Mouse (Mus musculus): ENCODE data around the gene 4921539E11Rik. TPM values are rescaled to one million over a fixed set of nuclear protein-coding genes. Genes with fewer than 3 reads are reported as not detected.

Gene 4921539E11Rik
- total RNA-seq (2017), result not detected in 2 replicates

DNA sequence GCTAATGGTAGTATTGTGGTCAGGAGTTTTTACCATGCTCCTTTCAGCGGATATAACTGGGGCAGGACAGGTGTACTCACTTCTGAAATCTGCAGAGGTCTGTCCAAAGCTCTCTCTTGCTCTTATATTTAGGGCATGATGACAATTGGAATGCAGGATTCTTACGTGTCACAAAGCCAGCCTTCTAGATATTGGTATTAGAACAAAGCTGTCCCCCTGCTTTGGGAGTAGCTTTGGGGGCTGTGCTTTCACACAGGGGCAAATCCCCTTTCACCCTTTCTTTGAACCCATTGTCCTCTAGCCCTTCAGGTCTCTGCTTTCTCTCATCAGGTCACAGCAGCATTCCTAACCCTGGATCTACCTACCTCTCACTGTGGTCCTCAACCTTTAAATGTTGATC lies at the start of gene 4921539E11Rik:
Gene 4921539E11Rik (minus strand): TSS at position 101 of the 400 bp plus-strand sequence.
- no peak for ATAC-seq (ENCODE audit: extremely low read depth, insufficient number of reproducible peaks, low FRiP score, poor library complexity, severe bottlenecking)

- ATAC-seq (ENCODE audit: extremely low read depth, insufficient number of reproducible peaks, low FRiP score, poor library complexity, severe bottlenecking), result no peak
Observed at GRCm38 (mm10) chr4:103335134-103335533, 44.5 kb upstream of the 4921539E11Rik start.

DNA sequence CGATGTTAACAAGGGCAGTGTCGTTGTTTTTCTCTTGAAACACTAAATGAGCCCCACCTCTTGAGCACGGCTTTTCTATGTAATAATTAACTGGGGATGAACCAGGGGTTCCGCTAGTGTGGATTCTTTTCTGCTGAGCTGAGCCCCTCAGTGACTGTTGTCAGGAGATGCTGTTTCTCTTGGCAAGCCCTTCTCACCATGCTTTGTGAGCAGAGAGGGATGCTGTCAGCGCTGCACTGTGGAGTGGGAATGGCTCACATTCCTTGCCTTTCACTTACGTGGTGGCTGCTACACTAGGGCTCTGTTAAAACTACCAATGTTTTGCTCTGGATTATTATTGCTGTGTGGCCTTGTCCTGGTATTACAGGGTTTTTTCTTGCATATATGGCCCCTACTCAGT lies 38.7 kb upstream of the 4921539E11Rik start:
- ATAC-seq (ENCODE audit: extremely low read depth, insufficient number of reproducible peaks, low FRiP score, poor library complexity, severe bottlenecking), result no peak

DNA sequence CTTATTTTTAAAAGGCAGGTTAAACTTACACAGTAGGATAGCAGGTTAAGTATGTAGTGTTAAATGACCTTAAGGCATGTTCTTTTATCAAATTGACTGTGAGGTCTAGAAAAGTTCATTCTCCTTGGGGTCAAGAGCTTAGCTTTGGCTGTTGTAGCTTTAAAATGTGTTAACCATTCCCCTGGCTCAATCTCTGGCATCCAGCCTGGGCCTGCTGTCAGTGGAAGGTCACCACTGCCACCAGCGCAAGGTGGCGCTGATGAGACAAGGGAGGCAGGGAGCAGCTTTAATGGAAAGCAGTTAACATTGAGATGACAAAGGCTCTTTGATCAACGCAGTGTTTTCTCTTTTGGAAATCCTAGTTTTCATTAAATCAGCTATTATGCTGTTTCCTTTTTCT lies 36.3 kb upstream of the 4921539E11Rik start:
- ATAC-seq (ENCODE audit: extremely low read depth, insufficient number of reproducible peaks, low FRiP score, poor library complexity, severe bottlenecking), result no peak

GRCm38 (mm10) chr4:103324688-103325451 lies 34.2 kb upstream of the 4921539E11Rik start:
- no peak for ATAC-seq (ENCODE audit: extremely low read depth, insufficient number of reproducible peaks, low FRiP score, poor library complexity, severe bottlenecking)

DNA sequence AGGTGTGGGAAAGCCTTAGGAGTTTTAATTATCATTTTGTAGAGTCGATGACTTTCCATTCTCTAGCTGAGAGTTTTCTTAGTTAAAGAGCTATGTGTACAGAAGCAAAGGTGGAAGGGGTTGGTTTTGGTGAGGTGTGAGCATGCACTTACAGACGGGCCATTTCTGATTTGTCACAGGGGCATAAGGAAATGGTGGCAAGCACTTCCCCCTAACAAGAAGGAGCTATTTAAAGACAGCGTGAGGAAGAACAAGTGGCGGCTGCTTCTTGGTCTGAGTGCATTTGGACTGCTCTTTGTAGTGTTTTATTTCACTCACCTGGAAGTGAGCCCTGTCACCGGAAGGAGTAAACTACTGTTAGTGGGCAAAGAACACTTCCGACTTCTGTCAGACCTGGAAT lies 30.8 kb upstream of the 4921539E11Rik start:
- no peak for ATAC-seq (ENCODE audit: extremely low read depth, insufficient number of reproducible peaks, low FRiP score, poor library complexity, severe bottlenecking)

- ATAC-seq (ENCODE audit: extremely low read depth, insufficient number of reproducible peaks, low FRiP score, poor library complexity, severe bottlenecking), result no peak
Observed at GRCm38 (mm10) chr4:103315861-103316260, 25.2 kb upstream of the 4921539E11Rik start.

- no peak for ATAC-seq (ENCODE audit: extremely low read depth, insufficient number of reproducible peaks, low FRiP score, poor library complexity, severe bottlenecking)
Observed at GRCm38 (mm10) chr4:103314526-103314910, 23.9 kb upstream of the 4921539E11Rik start.

DNA sequence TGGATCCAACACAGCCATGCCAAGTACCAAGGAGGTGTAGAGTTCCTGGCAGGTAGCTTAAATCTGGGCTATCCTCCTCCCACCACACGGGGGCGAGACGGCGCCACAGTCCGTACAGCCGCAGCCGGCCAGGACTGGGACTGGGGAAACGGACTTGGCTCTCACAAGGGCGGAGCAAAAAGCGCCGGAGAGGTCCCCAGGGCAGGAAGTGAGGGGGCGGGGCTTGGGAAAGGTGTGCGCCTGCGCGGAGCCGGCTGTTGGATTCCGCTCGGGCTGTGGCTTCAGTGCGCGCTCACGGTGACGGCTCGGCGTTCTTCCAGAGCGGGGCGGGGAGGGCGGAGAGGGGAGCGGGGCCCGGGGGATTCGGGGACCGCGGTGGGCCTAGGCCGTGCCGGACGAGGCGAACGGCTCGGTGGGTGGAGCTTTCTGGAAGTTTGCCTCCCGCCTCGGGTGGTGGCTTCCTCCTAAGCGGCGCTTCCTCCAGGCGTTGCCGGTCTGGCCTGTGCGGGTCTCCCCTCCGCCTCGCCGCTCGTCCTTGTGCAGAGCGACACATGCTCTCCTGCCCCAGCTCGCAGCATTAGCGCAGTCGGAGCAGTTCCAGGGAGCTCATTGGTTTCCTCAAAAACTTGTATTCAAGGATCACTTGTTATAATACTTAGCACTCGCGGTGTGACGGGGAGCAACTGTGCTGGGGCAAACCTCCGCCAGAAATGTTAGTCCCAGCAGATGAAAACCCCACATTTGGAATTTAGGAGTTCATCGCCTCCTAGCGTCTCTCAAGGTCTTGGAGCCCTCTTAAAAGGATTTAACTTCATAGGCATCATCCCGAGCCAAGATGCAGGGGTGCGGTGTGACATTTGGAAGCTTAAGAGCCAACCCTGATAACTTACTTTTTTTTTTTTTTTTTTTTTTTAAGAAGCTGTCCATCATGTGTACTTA lies 23.2 kb upstream of the 4921539E11Rik start, which contains the start of gene Oma1:
Gene Oma1 (plus strand): TSS at position 226 of the 939 bp plus-strand sequence.
- ATAC-seq (ENCODE audit: extremely low read depth, insufficient number of reproducible peaks, low FRiP score, poor library complexity, severe bottlenecking), result peak; percentile 99

- ATAC-seq (ENCODE audit: extremely low read depth, insufficient number of reproducible peaks, low FRiP score, poor library complexity, severe bottlenecking), result no peak
Observed at GRCm38 (mm10) chr4:103303851-103304250, 13.2 kb upstream of the 4921539E11Rik start.

DNA sequence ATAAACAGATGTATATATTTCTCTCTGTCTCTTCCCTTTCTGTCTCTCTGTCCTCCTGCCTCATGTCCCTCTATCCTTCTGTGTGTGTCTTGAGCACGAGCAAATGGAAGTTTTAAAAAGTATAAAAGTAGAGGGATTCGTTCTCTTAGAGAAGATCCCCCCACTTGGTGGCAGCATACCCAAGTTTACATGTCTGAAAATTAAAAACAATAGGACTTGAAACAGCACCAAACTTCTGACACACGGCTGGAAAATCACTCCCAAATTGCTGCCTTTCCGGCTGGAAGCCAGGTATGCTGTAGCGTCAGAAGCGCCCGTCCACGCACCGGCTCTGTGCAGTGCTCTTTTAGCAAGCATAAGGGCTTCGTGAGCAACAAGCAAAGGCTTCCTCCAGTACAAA lies 8.7 kb upstream of the 4921539E11Rik start:
- no peak for ATAC-seq (ENCODE audit: extremely low read depth, insufficient number of reproducible peaks, low FRiP score, poor library complexity, severe bottlenecking)

- ATAC-seq (ENCODE audit: extremely low read depth, insufficient number of reproducible peaks, low FRiP score, poor library complexity, severe bottlenecking), result no peak
Observed at GRCm38 (mm10) chr4:103288342-103288741, 2.3 kb downstream of the 4921539E11Rik start.

DNA sequence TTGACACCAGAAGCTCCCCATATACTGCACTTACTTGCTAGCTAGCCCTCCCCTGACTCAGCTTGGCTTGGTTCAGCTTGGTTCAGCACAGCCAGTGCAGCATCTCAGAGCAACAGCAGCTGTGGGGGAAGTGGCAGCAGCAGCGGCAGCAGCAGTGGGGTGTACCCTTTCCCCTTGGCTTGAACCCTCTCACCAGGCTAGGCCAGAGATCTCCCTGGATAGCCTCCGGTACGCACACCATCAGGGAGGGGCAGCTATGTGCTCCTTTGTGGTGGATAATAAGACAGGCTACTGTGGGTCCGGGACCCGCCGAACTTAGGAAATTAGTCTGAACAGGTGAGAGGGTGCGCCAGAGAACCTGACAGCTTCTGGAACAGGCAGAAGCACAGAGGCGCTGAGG lies 17.6 kb downstream of the 4921539E11Rik start:
- ATAC-seq (ENCODE audit: extremely low read depth, insufficient number of reproducible peaks, low FRiP score, poor library complexity, severe bottlenecking), result no peak

DNA sequence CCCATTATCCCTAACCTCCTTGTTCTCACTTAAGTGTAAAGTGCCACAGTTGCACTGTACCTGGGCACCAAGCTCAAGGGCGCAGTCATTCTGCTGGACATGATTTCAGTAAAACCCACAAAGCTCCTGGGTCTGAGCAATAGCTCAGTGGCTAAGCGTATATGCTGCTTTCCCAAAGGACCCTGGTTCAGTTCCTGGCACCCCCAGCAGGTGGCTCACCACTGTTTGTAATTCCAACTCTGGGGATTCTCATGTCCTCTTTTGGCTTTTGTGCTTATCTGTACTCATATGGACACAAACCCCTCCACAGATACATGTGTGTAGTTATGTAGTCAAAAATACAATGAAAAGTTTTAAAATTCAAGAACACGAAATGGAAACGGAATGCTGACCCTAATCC lies 21.3 kb downstream of the 4921539E11Rik start:
- no peak for ATAC-seq (ENCODE audit: extremely low read depth, insufficient number of reproducible peaks, low FRiP score, poor library complexity, severe bottlenecking)

DNA sequence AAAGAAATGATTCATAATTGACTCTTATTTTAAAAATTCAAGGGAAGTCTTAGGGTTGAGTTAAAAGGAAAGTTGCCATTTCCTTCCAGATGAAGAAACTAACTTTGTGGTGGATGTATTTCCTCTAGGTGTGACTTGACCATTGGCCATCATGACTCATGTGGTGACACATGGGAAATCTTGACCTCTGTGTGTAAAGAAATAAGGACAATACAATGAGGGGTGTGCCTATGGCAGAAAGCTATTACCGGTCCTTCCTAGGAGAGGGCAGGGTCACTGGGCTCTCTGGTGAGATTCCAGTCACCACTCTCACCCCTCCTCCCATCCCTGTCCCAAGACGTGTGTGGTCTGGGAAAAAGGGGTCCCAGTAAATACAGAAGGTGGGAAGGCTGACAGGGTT lies 25.5 kb downstream of the 4921539E11Rik start:
- no peak for ATAC-seq (ENCODE audit: extremely low read depth, insufficient number of reproducible peaks, low FRiP score, poor library complexity, severe bottlenecking)

GRCm38 (mm10) chr4:103263812-103264396 lies 26.8 kb downstream of the 4921539E11Rik start:
- ATAC-seq (ENCODE audit: extremely low read depth, insufficient number of reproducible peaks, low FRiP score, poor library complexity, severe bottlenecking), result no peak

DNA sequence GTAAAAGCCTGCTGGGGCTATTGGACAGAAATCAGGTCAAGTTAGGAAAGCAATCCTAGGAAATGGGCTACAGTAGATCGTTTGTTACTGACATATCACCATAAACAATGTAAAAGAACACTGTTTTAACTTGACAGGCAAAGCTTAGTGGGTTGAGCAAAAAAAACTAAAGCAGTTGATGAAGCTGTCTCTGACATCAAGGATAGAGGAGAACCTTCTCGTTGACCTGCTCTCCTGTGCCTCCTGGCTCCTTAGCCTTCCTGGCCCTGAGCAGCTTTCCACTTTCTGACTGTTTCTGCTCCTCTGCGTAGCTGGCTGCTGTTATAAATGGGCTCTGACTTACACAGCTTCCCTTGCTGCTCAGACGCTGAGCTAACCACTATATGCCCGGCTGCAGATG lies 27.3 kb downstream of the 4921539E11Rik start:
- ATAC-seq (ENCODE audit: extremely low read depth, insufficient number of reproducible peaks, low FRiP score, poor library complexity, severe bottlenecking), result no peak

DNA sequence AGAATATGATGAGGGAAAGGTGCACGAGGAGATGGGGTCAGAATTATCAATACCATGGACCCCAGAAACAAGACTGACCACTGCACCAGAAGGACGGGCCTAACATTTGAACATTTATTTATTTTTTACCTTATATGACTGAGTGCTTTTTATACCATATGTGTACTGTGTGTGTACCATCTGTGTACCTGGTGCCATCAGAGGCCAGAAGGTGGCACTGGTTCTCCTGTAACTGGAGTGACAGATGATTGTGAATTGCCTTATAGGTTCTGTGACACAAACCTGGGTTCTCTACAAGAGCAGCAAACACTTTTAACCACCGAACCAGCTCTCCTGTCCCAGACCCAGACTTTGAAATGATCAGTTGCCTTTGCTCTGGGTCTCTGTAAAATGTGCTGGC lies 31.8 kb downstream of the 4921539E11Rik start:
- no peak for ATAC-seq (ENCODE audit: extremely low read depth, insufficient number of reproducible peaks, low FRiP score, poor library complexity, severe bottlenecking)

DNA sequence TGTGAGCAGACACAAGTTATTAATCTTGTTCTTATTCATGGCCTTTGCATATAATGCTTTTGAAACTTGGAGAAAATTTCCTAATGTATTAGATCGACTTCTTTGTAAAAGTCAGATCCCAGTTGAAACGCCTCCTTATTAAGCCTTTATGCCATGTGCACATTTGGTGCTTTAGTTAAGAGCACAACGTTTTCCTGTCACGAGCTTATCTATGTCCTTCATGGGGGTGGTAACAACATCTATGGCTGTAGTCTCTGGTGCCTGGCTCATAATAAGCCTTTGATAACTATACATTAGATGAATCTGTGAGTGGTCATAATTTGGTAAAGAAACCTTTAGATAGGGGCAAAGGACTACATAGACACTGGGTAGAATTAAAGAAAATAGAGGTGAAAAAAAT lies 36.8 kb downstream of the 4921539E11Rik start:
- ATAC-seq (ENCODE audit: extremely low read depth, insufficient number of reproducible peaks, low FRiP score, poor library complexity, severe bottlenecking), result no peak
